Mouse (Mus musculus) forebrain, postnatal 0 days (tissue): Measurements from ENCODE around the gene Sars2. TPM values are rescaled to one million over a fixed set of nuclear protein-coding genes. Genes with fewer than 3 reads are reported as not detected.
"Not testable (repeated sequence)": the region's sequence is repeated elsewhere in the genome, so short reads cannot be mapped to it uniquely, and the experiment has no call there.

Source experiments
- ATAC-seq: fragments of 200-750 bp; cut with Nextera tagmentation; 2 replicates; pipeline ENCODE4 v1.8.0; 2017; ENCODE audit warnings: mild to moderate bottlenecking, moderate library complexity
- DNase-seq: peaks from one replicate; pipeline ENCODE4 v3.0.0-alpha.2; 2015
- H3K27ac ChIP-seq: fragments of 300-500 bp; sonication (generic); 2 replicates; pipeline ENCODE4 v1.5.1; 2014; ENCODE audit warnings: low read depth, mild to moderate bottlenecking, antibody characterized with exemption, low read length, moderate library complexity, mixed read lengths
- H3K27me3 ChIP-seq: fragments of 300-500 bp; sonication (generic); 2 replicates; pipeline ENCODE4 v1.6.1; 2014; ENCODE audit warnings: mild to moderate bottlenecking, low read length, mixed read lengths; ENCODE audit not compliant: insufficient read depth
- H3K36me3 ChIP-seq: fragments of 300-500 bp; sonication (generic); 2 replicates; pipeline ENCODE4 v1.6.1; 2014; ENCODE audit warnings: mild to moderate bottlenecking, moderate library complexity; ENCODE audit not compliant: insufficient read depth
- H3K4me1 ChIP-seq: fragments of 300-500 bp; sonication (generic); 2 replicates; pipeline ENCODE4 v1.6.1; 2014; ENCODE audit warnings: antibody characterized with exemption; ENCODE audit not compliant: insufficient read depth
- H3K4me2 ChIP-seq: fragments of 300-500 bp; sonication (generic); 2 replicates; pipeline ENCODE4 v1.6.1; 2014; ENCODE audit warnings: low read depth, mild to moderate bottlenecking, moderate library complexity
- H3K4me3 ChIP-seq: fragments of 300-500 bp; sonication (generic); 2 replicates; pipeline ENCODE4 v1.5.1; 2014; ENCODE audit warnings: low read depth, low read length, mixed read lengths
- H3K9ac ChIP-seq: fragments of 300-500 bp; sonication (generic); 2 replicates; pipeline ENCODE4 v1.6.1; 2014; ENCODE audit warnings: mild to moderate bottlenecking
- H3K9me3 ChIP-seq: fragments of 300-500 bp; sonication (generic); 2 replicates; pipeline ENCODE4 v1.6.1; 2016; ENCODE audit warnings: low read length
- CTCF ChIP-seq: sonication (generic); IDR thresholded peaks from 2 replicates; pipeline ENCODE4 v1.5.1; 2016; ENCODE audit warnings: antibody characterized with exemption, control low read depth, low read depth
- WGBS: fragments of 180-500 bp; shearing (Covaris S2); extraction: QIAGEN DNeasy Blood & Tissue Kit; methylation state at CpG from one replicate; pipeline ENCODE4 v1.1.7; 2014; 5-methylcytosine and 5-hydroxymethylcytosine counted together
- polyA plus RNA-seq: library from polyadenylated mRNA; unstranded; fragments of >200 nt; fragmentation: Nextera tagmentation; extraction: Ambion mirVana; gene quantifications from 2 replicates; pipeline ENCODE4 v1.2.1, GENCODE M21; 2015
- total RNA-seq: library from RNA; depleted of rRNA; stranded (reverse); fragments of >200 nt; gene quantifications from 2 replicates; pipeline ENCODE4 v1.2.3, GENCODE M21; 2014

Gene Sars2
- total and polyA plus RNA-seq, 2 experiments from 2014 or later, result 15.1 to 16.1 TPM

DNA sequence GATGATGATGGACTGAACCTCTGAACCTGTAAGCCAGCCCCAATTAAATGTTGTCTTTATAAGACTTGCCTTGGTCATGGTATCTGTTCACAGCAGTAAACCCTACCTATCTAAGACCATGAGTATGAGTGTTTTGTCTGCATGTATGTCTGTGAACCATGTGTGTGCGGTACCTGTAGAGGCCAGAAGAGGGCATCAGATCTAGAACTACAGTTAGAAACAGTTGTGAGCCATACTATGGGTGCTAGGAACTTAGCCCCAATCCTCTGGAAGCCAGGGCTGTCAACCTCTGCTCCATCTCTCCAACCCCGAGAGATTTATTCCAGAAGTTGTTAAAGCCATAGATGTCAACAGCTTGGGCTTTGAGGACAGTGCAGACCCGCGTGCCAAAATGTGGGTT lies 41.5 kb upstream of the Sars2 start:
- Histone ChIP-seq H3K4me3 (no peak overlapping the region), H3K4me2 (no peak overlapping the region), H3K4me1 (no peaks in the 10 kb centered on the region), H3K27me3 (no peaks in the 10 kb centered on the region), H3K36me3 (no peaks in the 10 kb centered on the region), H3K27ac (no peak overlapping the region), H3K9ac (no peak overlapping the region), H3K9me3 (no peaks in the 10 kb centered on the region)
- no peak for TF ChIP-seq CTCF
- DNase-seq, result no peak
- ATAC-seq, result no peak
- 98% methylated on average over 4 of the region's 4 CpGs for WGBS

DNA sequence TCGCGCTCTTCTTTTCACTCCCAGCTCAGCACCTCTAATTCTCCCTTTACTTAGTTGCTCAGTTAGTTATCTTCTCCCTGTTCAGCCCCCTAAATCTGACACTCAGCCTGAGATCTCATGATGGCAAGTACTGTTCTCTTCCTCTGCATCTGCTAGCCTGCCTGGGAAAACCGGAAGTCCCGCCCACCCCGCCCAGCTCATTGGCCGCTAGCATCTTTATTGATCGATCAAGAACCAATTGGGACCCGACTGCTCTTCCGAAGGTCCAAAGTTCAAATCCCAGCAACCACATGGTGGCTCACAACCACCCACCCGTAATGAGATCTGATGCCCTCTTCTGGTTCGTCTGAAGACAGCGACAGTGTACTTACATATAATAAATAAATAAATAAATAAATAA lies 40.5 kb upstream of the Sars2 start:
- not testable (repeated sequence) for H3K4me1 ChIP-seq, H3K36me3 ChIP-seq, H3K9ac ChIP-seq, H3K27ac ChIP-seq, H3K9me3 ChIP-seq, H3K4me3 ChIP-seq, H3K4me2 ChIP-seq, ATAC-seq, DNase-seq, H3K27me3 ChIP-seq
- WGBS, result 96% methylated on average over 12 of the region's 12 CpGs

DNA sequence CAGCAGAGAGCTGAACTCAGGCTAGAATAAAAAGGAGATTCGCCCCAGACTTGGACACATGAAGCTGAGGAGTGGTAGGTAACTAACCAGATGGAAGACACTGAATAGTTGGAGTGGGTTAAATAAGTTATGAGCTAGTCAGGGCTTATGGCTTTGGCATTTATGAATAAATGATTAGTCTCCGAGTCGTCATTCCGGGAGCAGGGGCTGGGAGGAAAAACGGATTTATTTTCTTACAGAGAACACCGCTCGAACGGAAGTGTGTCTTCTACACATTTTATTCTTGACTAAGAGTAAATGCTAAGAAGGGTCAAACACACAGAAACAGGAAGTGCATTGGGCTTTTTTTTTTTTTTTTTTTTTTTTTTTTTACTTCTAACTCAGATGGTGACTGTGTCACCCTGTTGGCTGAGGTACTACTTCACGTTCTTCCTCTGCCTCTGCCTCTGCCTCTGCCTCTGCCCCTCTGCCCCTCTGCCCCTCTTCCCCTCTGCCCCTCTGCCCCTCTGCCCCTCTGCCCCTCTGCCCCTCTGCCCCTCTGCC lies 39.1 kb upstream of the Sars2 start:
- H3K27me3 ChIP-seq, result no peaks in the 10 kb centered on the region
- H3K9me3 ChIP-seq, result no peaks in the 10 kb centered on the region
- no peak overlapping the region for H3K4me2 ChIP-seq
- TF ChIP-seq CTCF, result no peak
- 78% methylated on average over 9 of the region's 9 CpGs for WGBS
- H3K4me3 ChIP-seq, result no peak overlapping the region
- H3K27ac ChIP-seq, result no peak overlapping the region
- H3K9ac ChIP-seq, result no peak overlapping the region
- ATAC-seq, result no peak
- DNase-seq, result no peak
- H3K36me3 ChIP-seq, result no peaks in the 10 kb centered on the region
- H3K4me1 ChIP-seq, result no peaks in the 10 kb centered on the region

DNA sequence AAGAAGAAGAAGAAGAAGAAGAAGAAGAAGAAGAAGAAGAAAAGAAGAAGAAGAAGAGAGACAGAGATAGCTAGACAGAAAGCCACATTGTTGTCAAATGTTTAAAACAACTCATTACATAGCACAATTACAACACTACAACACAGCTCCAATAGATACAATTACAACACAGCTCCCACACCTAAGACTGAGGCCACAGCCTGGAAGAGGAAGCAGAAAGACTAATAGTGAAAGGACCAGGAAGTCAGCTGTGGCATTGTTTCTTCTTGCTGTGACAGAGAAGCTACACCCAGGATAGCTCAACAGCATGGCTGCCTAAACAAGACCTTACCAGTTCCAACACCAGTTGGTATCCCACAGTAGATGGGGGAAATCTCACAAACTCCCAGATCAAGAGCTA lies 32.3 kb upstream of the Sars2 start:
- H3K4me1 ChIP-seq, result no peaks in the 10 kb centered on the region
- no peak overlapping the region for H3K4me3 ChIP-seq
- H3K4me2 ChIP-seq, result no peak overlapping the region
- ATAC-seq (no peak), DNase-seq (no peak)
- H3K27me3 ChIP-seq, result no peaks in the 10 kb centered on the region
- no peak for TF ChIP-seq CTCF
- H3K27ac ChIP-seq, result no peak overlapping the region
- H3K9me3 ChIP-seq, result no peaks in the 10 kb centered on the region
- no peaks in the 10 kb centered on the region for H3K36me3 ChIP-seq
- no peak overlapping the region for H3K9ac ChIP-seq

DNA sequence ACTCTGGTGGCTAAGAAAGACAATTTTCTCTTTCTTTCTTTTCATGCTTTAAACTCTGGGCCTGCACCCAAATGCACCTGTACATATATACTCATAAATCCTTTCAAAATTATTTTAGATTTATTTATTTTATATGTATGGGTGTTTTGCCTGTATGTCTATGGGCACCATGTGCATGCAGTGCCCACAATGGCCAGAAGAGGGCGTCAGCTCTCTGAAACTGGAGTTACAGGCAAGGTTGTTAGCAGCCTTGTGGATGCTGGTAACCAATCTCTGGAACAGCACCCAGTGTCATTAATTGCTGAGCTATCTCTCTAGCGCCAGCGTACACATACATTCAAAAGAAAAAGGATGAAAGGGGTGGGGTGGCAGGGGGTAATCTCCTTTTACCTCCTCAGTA lies 30.8 kb upstream of the Sars2 start:
- Histone ChIP-seq H3K4me1 (no peaks in the 10 kb centered on the region), H3K9ac (no peak overlapping the region), H3K4me3 (no peak overlapping the region), H3K9me3 (no peaks in the 10 kb centered on the region), H3K27me3 (no peaks in the 10 kb centered on the region), H3K27ac (no peak overlapping the region), H3K36me3 (no peaks in the 10 kb centered on the region), H3K4me2 (no peak overlapping the region)
- no peak for DNase-seq
- peak; percentile 22 for TF ChIP-seq CTCF
- ATAC-seq, result no peak
- 61% methylated on average over 3 of the region's 3 CpGs for WGBS

DNA sequence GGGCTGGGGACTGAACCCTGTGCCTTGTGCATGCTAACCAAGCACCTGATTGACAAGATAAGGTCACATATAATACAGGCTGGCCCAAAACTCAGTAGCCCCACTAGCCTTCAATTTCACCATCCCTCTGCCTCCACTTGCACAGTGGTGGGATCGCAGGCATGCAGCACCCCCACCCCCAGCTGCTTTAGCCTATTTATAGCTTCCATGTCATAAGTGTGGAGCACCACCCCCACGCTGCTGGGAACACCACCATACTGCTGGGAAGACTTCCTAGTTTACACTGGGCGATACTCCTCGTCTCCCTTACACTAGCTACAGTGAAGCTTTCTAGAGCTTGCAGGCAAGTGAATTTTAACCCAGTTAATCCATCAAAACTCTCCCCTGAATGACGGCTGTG lies 27.1 kb upstream of the Sars2 start:
- ATAC-seq (no peak), DNase-seq (no peak)

DNA sequence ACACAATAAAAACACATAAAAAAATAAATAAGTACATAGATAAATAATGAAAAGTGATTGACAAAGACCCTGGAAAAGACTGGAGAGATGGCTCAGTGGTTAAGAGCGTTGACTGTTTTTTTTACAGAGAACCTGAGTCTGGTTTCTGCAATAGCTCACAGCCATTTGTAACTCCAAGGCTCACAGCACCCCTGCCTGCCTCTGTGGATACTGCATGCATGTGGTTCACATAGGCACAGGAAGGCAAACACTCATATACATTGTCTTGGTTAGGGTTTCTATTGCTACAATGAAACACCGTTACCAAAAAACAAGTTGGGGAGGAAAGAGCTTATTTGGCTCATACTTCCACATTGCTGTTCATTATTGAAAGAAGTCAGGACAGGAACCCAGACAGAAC lies 26.2 kb upstream of the Sars2 start:
- no peaks in the 10 kb centered on the region for H3K4me1 ChIP-seq
- no peak overlapping the region for H3K9ac ChIP-seq
- H3K4me3 ChIP-seq, result no peak overlapping the region
- H3K36me3 ChIP-seq, result no peaks in the 10 kb centered on the region
- ATAC-seq, result 0 out of 2 replicates have a peak, but pooled peaks have one; percentile 28
- 98% methylated on average over 2 of the region's 2 CpGs for WGBS
- H3K9me3 ChIP-seq, result no peaks in the 10 kb centered on the region
- H3K27me3 ChIP-seq, result no peaks in the 10 kb centered on the region
- H3K4me2 ChIP-seq, result no peak overlapping the region
- H3K27ac ChIP-seq, result no peak overlapping the region
- no peak for DNase-seq
- peak; percentile 33; the same call in 1 of the 2 replicates for TF ChIP-seq CTCF

More for the DNA sequence above, 27.1 kb upstream of the Sars2 start:
- Histone ChIP-seq H3K4me2 (no peak overlapping the region), H3K27ac (no peak overlapping the region), H3K9ac (no peak overlapping the region), H3K9me3 (no peaks in the 10 kb centered on the region), H3K27me3 (no peaks in the 10 kb centered on the region), H3K4me1 (no peaks in the 10 kb centered on the region), H3K4me3 (no peak overlapping the region), H3K36me3 (no peaks in the 10 kb centered on the region)
- no peak for TF ChIP-seq CTCF
- 86% methylated on average over 5 of the region's 5 CpGs for WGBS
